Mouse (Mus musculus) liver, embryonic 13.5 days (tissue): ENCODE measurements around the gene Ankrd1. TPM values are rescaled to one million over a fixed set of nuclear protein-coding genes. Genes with fewer than 3 reads are reported as not detected.

ENCODE experiments used
- ATAC-seq: fragments of 200-750 bp; cut with Nextera tagmentation; 2 replicates; pipeline ENCODE4 v1.8.0; 2017; ENCODE audit warnings: low read depth, mild to moderate bottlenecking, moderate number of reproducible peaks, moderate library complexity
- DNase-seq: peaks from one replicate; pipeline ENCODE4 v3.0.0; 2022
- H3K27ac ChIP-seq: fragments of 300-500 bp; sonication (generic); 2 replicates; pipeline ENCODE4 v1.5.1; 2015; ENCODE audit warnings: moderate library complexity, mild to moderate bottlenecking, inconsistent platforms
- H3K27me3 ChIP-seq: fragments of 300-500 bp; sonication (generic); 2 replicates; pipeline ENCODE4 v1.6.1; 2015; ENCODE audit warnings: mild to moderate bottlenecking, inconsistent platforms
- H3K36me3 ChIP-seq: fragments of 300-500 bp; sonication (generic); 2 replicates; pipeline ENCODE4 v1.6.1; 2015; ENCODE audit warnings: mild to moderate bottlenecking, inconsistent platforms
- H3K4me1 ChIP-seq: fragments of 300-500 bp; sonication (generic); replicated peaks from 2 replicates; pipeline ENCODE4 v1.6.1; 2015; ENCODE audit warnings: inconsistent platforms
- H3K4me2 ChIP-seq: fragments of 300-500 bp; sonication (generic); 2 replicates; pipeline ENCODE4 v1.6.1; 2015; ENCODE audit warnings: inconsistent platforms, mild to moderate bottlenecking, moderate library complexity
- H3K4me3 ChIP-seq: fragments of 300-500 bp; sonication (generic); replicated peaks from 2 replicates; pipeline ENCODE4 v1.5.1; 2015; ENCODE audit warnings: mild to moderate bottlenecking, inconsistent platforms
- H3K9ac ChIP-seq: fragments of 300-500 bp; sonication (generic); 2 replicates; pipeline ENCODE4 v1.6.1; 2015; ENCODE audit warnings: mild to moderate bottlenecking, inconsistent platforms
- H3K9me3 ChIP-seq: fragments of 300-500 bp; sonication (generic); replicated peaks from 2 replicates; pipeline ENCODE4 v1.6.1; 2016; ENCODE audit warnings: inconsistent platforms
- WGBS: fragments of 180-500 bp; shearing (Covaris S2); methylation state at CpG from one replicate; pipeline ENCODE4 v1.1.7; 2015; ENCODE audit not compliant: insufficient replicate concordance; 5-methylcytosine and 5-hydroxymethylcytosine counted together
- polyA plus RNA-seq: library from polyadenylated mRNA; unstranded; fragments of >200 nt; fragmentation: Nextera tagmentation; extraction: Ambion mirVana; gene quantifications from 2 replicates; pipeline ENCODE4 v1.2.1, GENCODE M21; 2015

Ankrd1 gene
- polyA plus RNA-seq, 1 experiment from 2014 or later = 0.37 TPM

- H3K4me1 ChIP-seq = no peaks in the 10 kb centered on the region
- no peak overlapping the region for H3K4me2 ChIP-seq
- no peak for DNase-seq
- H3K4me3 ChIP-seq = no peak overlapping the region
- no peaks in the 10 kb centered on the region for H3K27me3 ChIP-seq
- no peak overlapping the region for H3K27ac ChIP-seq
- ATAC-seq = no peak
- no peaks in the 10 kb centered on the region for H3K9me3 ChIP-seq
- H3K36me3 ChIP-seq = no peaks in the 10 kb centered on the region
- 82% methylated on average over 26 of the region's 26 CpGs for WGBS
- no peak overlapping the region for H3K9ac ChIP-seq
These were observed 10.5 kb downstream of the Ankrd1 start for GRCm38 (mm10) chr19:36109318-36109944.

- Histone ChIP-seq H3K4me3 (no peak overlapping the region), H3K4me2 (no peak overlapping the region), H3K27me3 (no peaks in the 10 kb centered on the region), H3K9ac (no peak overlapping the region), H3K4me1 (no peaks in the 10 kb centered on the region), H3K9me3 (no peaks in the 10 kb centered on the region), H3K36me3 (peaks cover 35% of the 10 kb centered on the region), H3K27ac (no peak overlapping the region)
- 45% methylated on average over 5 of the region's 5 CpGs for WGBS
- DNase-seq (no peak), ATAC-seq (no peak)
These were observed 16.0 kb downstream of the Ankrd1 start for GRCm38 (mm10) chr19:36103909-36104308.

- Histone ChIP-seq H3K9me3 (no peaks in the 10 kb centered on the region), H3K4me2 (no peak overlapping the region), H3K27me3 (no peaks in the 10 kb centered on the region), H3K27ac (no peak overlapping the region), H3K36me3 (peaks cover 70% of the 10 kb centered on the region), H3K9ac (no peak overlapping the region), H3K4me1 (no peaks in the 10 kb centered on the region), H3K4me3 (no peak overlapping the region)
- 86% methylated on average over 7 of the region's 7 CpGs for WGBS
- DNase-seq (no peak), ATAC-seq (no peak)
These were observed 21.0 kb downstream of the Ankrd1 start for GRCm38 (mm10) chr19:36098916-36099315.

GRCm38 (mm10) chr19:36098265-36098664 is 21.6 kb downstream of the Ankrd1 start:
- DNase-seq (no peak), ATAC-seq (no peak)
- H3K27me3 ChIP-seq = no peaks in the 10 kb centered on the region
- no peak overlapping the region for H3K4me3 ChIP-seq
- peaks cover 67% of the 10 kb centered on the region for H3K36me3 ChIP-seq
- H3K4me2 ChIP-seq = no peak overlapping the region
- 73% methylated on average over 1 of the region's 1 CpGs for WGBS
- H3K9ac ChIP-seq = no peak overlapping the region
- H3K4me1 ChIP-seq = no peaks in the 10 kb centered on the region
- H3K9me3 ChIP-seq = no peaks in the 10 kb centered on the region
- H3K27ac ChIP-seq = no peak overlapping the region

- ATAC-seq (no peak), DNase-seq (no peak)
- Histone ChIP-seq H3K4me3 (no peak overlapping the region), H3K27ac (no peak overlapping the region), H3K9me3 (no peaks in the 10 kb centered on the region), H3K36me3 (peaks cover 65% of the 10 kb centered on the region), H3K4me2 (no peak overlapping the region), H3K9ac (no peak overlapping the region), H3K27me3 (no peaks in the 10 kb centered on the region), H3K4me1 (no peaks in the 10 kb centered on the region)
- 69% methylated on average over 3 of the region's 3 CpGs for WGBS
These were observed 22.7 kb downstream of the Ankrd1 start for GRCm38 (mm10) chr19:36097194-36097593.

GRCm38 (mm10) chr19:36090781-36091180 is 29.1 kb downstream of the Ankrd1 start:
- ATAC-seq = peak; percentile 61

GRCm38 (mm10) chr19:36083262-36084225 is 36.4 kb downstream of the Ankrd1 start, which contains the start of gene Rpp30:
TSS of gene Rpp30 (plus strand) at chr19:36083716.
- WGBS = 2% methylated on average over 34 of the region's 34 CpGs
- H3K9ac ChIP-seq = peak within 1 kb of the TSS; percentile 86
- 0 out of 2 replicates have a peak, but pooled peaks cover 3% of the 10 kb centered on the region for H3K27me3 ChIP-seq
- H3K4me1 ChIP-seq = peaks cover 16% of the 10 kb centered on the region
- H3K27ac ChIP-seq = peak within 1 kb of the TSS; percentile 54
- H3K4me2 ChIP-seq = peak within 1 kb of the TSS; percentile 80
- H3K4me3 ChIP-seq = peak within 1 kb of the TSS; percentile 85
- no peaks in the 10 kb centered on the region for H3K9me3 ChIP-seq
- DNase-seq (peak; percentile 81), ATAC-seq (peak; percentile 93)
- H3K36me3 ChIP-seq = peaks cover 11% of the 10 kb centered on the region

More at GRCm38 (mm10) chr19:36090781-36091180, 29.1 kb downstream of the Ankrd1 start:
- Histone ChIP-seq H3K36me3 (peaks cover 57% of the 10 kb centered on the region), H3K9ac (no peak overlapping the region), H3K27ac (no peak overlapping the region), H3K4me3 (no peak overlapping the region), H3K27me3 (no peaks in the 10 kb centered on the region), H3K4me2 (no peak overlapping the region), H3K4me1 (no peaks in the 10 kb centered on the region), H3K9me3 (no peaks in the 10 kb centered on the region)
- DNase-seq = no peak
- WGBS = 19% methylated on average over 5 of the region's 5 CpGs

- peak overlapping the region; percentile 43 for H3K27ac ChIP-seq
- WGBS = 42% methylated on average over 7 of the region's 7 CpGs
- H3K4me2 ChIP-seq = peak overlapping the region; percentile 80
These were observed 37.2 kb downstream of the Ankrd1 start for GRCm38 (mm10) chr19:36082606-36083261.

GRCm38 (mm10) chr19:36062801-36063529 is 56.9 kb downstream of the Ankrd1 start:
- ATAC-seq (no peak), DNase-seq (no peak)
- Histone ChIP-seq H3K9me3 (no peaks in the 10 kb centered on the region), H3K9ac (no peak overlapping the region), H3K4me1 (no peaks in the 10 kb centered on the region), H3K4me3 (no peak overlapping the region), H3K27me3 (peaks cover 19% of the 10 kb centered on the region), H3K36me3 (no peaks in the 10 kb centered on the region), H3K4me2 (no peak overlapping the region), H3K27ac (no peak overlapping the region)
- WGBS = 56% methylated on average over 2 of the region's 2 CpGs

More at GRCm38 (mm10) chr19:36082606-36083261, 37.2 kb downstream of the Ankrd1 start:
- Histone ChIP-seq H3K4me3 (peak overlapping the region; percentile 85), H3K27me3 (0 out of 2 replicates have a peak, but pooled peaks cover 3% of the 10 kb centered on the region), H3K9ac (peak overlapping the region; percentile 52), H3K9me3 (no peaks in the 10 kb centered on the region), H3K4me1 (peaks cover 16% of the 10 kb centered on the region), H3K36me3 (peaks cover 3% of the 10 kb centered on the region; the same call in 1 of the 2 replicates)
- peak; percentile 62 for ATAC-seq
- DNase-seq = peak; percentile 24
